Mouse (Mus musculus) lung, adult 2 months (tissue): ENCODE results near the gene Bcas3.

Experiments
- CTCF ChIP-seq: fragments of 200-500 bp; IDR thresholded peaks from 2 replicates; pipeline ENCODE4 v1.5.1; 2011; ENCODE audit warnings: mild to moderate bottlenecking, low read length, control low read depth; ENCODE audit not compliant: insufficient read depth
- POLR2A ChIP-seq: fragments of 200-500 bp; IDR thresholded peaks from 2 replicates; pipeline ENCODE4 v1.6.1; 2011; ENCODE audit warnings: low read depth, mild to moderate bottlenecking, control low read depth, low read length, borderline replicate concordance; ENCODE audit errors: extremely low read depth

DNA sequence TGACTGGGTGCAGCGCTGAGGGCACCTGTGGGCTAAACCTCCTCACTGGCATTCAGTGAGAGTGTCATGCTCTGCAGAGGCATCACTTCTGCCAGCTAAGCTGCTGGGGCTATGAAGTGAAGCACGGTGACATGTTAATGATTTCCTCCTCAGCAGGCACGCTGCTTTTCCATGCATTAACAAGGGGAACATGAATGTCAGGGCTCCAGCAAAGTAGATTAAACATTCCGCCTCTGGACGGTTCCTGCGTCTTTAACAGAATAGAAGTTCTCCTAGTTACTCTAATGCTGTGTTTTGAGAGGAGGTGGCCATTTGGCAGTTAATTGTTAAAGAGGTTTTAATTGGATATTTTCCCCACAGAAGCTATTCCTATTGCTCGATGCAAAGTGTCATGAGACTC, 134.5 kb downstream of the Bcas3 start:
- TF ChIP-seq CTCF: no peak
- no peak for TF ChIP-seq POLR2A
